Mouse (Mus musculus): ENCODE measurements around the gene Akap3. TPM values are rescaled to one million over a fixed set of nuclear protein-coding genes. Genes with fewer than 3 reads are reported as not detected.
A peak's percentile ranks its signal among the peaks of the same experiment; 100 is the strongest.

The Akap3 gene
- polyA plus RNA-seq (2015; fragmentation: Nextera tagmentation; extraction: Ambion mirVana) = 0.05 and 0.08 TPM in 2 replicates

DNA sequence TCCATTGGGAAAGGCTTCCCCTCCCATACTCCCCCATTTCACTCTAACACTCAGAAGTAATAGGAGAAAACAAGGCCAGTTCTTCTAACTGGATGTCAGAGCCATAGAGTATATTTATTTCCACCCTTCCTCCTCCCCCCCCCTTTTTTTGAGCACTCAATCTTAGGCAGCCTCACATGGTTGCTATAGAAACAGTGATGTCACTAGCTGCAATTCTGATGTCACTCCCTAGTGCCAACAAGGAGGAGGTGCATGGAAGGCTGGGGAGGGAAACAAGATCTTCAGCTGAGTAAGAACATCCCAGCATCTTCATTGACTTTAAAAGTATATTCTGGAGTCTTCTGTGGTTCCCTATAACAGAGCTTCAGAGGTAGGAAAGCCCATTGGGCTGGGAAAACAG is at the start of gene Akap3:
TSS of gene Akap3 (plus strand) at position 218 of the 400 bp plus-strand sequence.
- no peak within 1 kb of the TSS for H3K9ac ChIP-seq
- no peak for ATAC-seq (replicated peaks; ENCODE audit: low FRiP score)
- no peak within 1 kb of the TSS for H3K27ac ChIP-seq
- no peak within 1 kb of the TSS for H3K4me3 ChIP-seq (replicated peaks)
- H3K9me3 ChIP-seq (replicated peaks) = no peaks in the 10 kb centered on the region
- no peaks in the 10 kb centered on the region for H3K36me3 ChIP-seq
- peaks cover 9% of the 10 kb centered on the region for H3K4me1 ChIP-seq
- no peak within 1 kb of the TSS for H3K4me2 ChIP-seq
- peaks cover 11% of the 10 kb centered on the region; the same call in 1 of the 2 replicates for H3K27me3 ChIP-seq

DNA sequence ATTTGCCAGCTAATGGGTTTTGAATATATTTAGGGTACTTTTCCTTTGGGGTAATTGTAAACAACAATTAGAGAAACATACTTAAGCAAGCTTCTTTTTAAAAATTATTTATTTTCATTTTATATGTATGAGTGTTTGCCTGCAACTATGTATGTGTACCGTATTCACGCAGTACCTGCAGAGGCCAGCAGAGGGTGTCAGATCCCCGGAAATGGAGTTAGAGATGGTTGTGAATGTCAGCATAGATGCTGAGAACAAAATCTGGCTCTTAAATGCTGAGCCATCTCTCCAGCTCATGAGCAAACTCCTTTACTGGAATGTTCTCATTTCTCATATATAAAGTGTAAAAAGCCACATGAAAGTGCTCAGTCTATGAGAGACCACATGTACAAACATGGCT is 46.1 kb upstream of the Akap3 start:
- Histone ChIP-seq H3K4me3 (replicated peaks) (no peak overlapping the region), H3K27me3 (no peaks in the 10 kb centered on the region), H3K27ac (no peak overlapping the region), H3K36me3 (no peaks in the 10 kb centered on the region), H3K9ac (no peak overlapping the region), H3K4me1 (no peaks in the 10 kb centered on the region), H3K9me3 (replicated peaks) (no peaks in the 10 kb centered on the region), H3K4me2 (no peak overlapping the region)
- no peak for ATAC-seq (replicated peaks; ENCODE audit: low FRiP score)
- WGBS = 91% methylated on average over 3 of the region's 3 CpGs

- WGBS = 55% methylated on average over 4 of the region's 4 CpGs
- H3K4me3 ChIP-seq (replicated peaks) = 0 out of 2 replicates have a peak overlapping the region, but pooled peaks have one; percentile 14
Measured at GRCm38 (mm10) chr6:126808134-126808533, 44.8 kb upstream of the Akap3 start.

GRCm38 (mm10) chr6:126808561-126808960 is 44.3 kb upstream of the Akap3 start:
- peak overlapping the region; percentile 31; the same call in 1 of the 2 replicates for H3K4me2 ChIP-seq
- H3K4me1 ChIP-seq = no peaks in the 10 kb centered on the region
- 90% methylated on average over 8 of the region's 8 CpGs for WGBS
- H3K9ac ChIP-seq = no peak overlapping the region
- no peaks in the 10 kb centered on the region for H3K36me3 ChIP-seq
- no peaks in the 10 kb centered on the region for H3K9me3 ChIP-seq (replicated peaks)
- H3K27ac ChIP-seq = 0 out of 2 replicates have a peak overlapping the region, but pooled peaks have one; percentile 32
- no peak for ATAC-seq (replicated peaks; ENCODE audit: low FRiP score)
- H3K4me3 ChIP-seq (replicated peaks) = 0 out of 2 replicates have a peak overlapping the region, but pooled peaks have one; percentile 14
- H3K27me3 ChIP-seq = no peaks in the 10 kb centered on the region

More at GRCm38 (mm10) chr6:126808134-126808533, 44.8 kb upstream of the Akap3 start:
- H3K4me1 ChIP-seq = no peaks in the 10 kb centered on the region
- H3K27ac ChIP-seq = 0 out of 2 replicates have a peak overlapping the region, but pooled peaks have one; percentile 32
- H3K9me3 ChIP-seq (replicated peaks) = no peaks in the 10 kb centered on the region
- ATAC-seq (replicated peaks; ENCODE audit: low FRiP score) = peak; percentile 22; the same call in 1 of the 2 replicates
- peak overlapping the region; percentile 31; the same call in 1 of the 2 replicates for H3K4me2 ChIP-seq
- H3K9ac ChIP-seq = no peak overlapping the region
- H3K36me3 ChIP-seq = no peaks in the 10 kb centered on the region
- no peaks in the 10 kb centered on the region for H3K27me3 ChIP-seq

GRCm38 (mm10) chr6:126811481-126811880 is 41.4 kb upstream of the Akap3 start:
- 78% methylated on average over 4 of the region's 4 CpGs for WGBS
- no peak for ATAC-seq (replicated peaks; ENCODE audit: low FRiP score)

DNA sequence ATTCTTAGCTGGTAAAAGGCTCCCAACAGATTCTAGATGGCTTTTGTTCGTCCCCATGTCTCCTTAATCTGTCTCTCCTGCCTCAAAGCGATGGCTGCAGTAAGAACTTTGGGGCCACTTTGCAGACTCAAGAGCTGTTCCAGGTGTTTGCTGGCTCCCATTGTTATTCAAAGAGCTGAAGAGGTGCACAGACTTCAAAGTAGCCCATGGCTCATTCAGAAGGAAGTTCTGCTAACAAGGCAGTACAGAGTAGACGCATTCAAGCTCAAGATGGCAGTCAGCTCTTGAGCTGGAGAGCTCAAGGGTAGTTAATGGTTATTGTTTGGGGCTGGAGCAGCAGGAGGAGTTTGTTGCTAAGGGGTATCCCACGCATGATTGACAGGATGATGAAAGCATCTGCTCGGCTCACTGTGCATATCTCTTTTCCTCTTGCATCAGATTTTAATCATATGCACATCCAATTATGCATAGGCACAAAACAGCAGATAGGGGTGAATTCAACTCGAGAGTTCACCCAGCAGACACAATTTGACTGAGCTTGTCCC is 37.6 kb upstream of the Akap3 start:
- Histone ChIP-seq H3K9me3 (replicated peaks) (no peaks in the 10 kb centered on the region), H3K4me1 (no peaks in the 10 kb centered on the region), H3K9ac (no peak overlapping the region), H3K4me3 (replicated peaks) (no peak overlapping the region), H3K4me2 (no peak overlapping the region), H3K27me3 (no peaks in the 10 kb centered on the region), H3K36me3 (peaks cover 10% of the 10 kb centered on the region), H3K27ac (no peak overlapping the region)
- no peak for ATAC-seq (replicated peaks; ENCODE audit: low FRiP score)
- 65% methylated on average over 6 of the region's 6 CpGs for WGBS

More at GRCm38 (mm10) chr6:126811481-126811880, 41.4 kb upstream of the Akap3 start:
- Histone ChIP-seq H3K4me2 (no peak overlapping the region), H3K4me3 (replicated peaks) (no peak overlapping the region), H3K4me1 (no peaks in the 10 kb centered on the region), H3K27me3 (no peaks in the 10 kb centered on the region), H3K9ac (no peak overlapping the region), H3K27ac (no peak overlapping the region), H3K9me3 (replicated peaks) (no peaks in the 10 kb centered on the region), H3K36me3 (no peaks in the 10 kb centered on the region)

DNA sequence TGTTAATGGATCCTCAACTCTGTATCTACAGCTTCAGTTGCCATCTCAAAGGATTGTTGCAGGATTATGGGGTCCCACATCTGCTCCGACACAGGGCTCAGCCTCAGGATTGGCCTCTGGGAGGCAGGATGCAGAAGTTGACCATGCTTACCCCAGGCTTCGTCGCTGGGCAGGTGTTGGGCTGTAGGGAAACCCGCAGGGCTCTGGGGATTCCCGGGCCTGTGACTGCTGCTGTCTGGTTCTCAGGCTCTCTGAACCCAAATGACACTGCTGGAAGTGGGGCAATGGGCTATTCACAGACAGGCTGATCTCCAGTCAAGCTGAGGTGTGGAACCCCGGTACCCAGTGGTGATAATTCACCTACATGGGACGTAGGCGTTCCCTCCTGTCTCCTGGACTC is 36.6 kb upstream of the Akap3 start:
- Histone ChIP-seq H3K9me3 (replicated peaks) (no peaks in the 10 kb centered on the region), H3K27ac (no peak overlapping the region), H3K4me3 (replicated peaks) (no peak overlapping the region), H3K36me3 (peaks cover 20% of the 10 kb centered on the region), H3K27me3 (no peaks in the 10 kb centered on the region), H3K4me1 (no peaks in the 10 kb centered on the region), H3K4me2 (no peak overlapping the region), H3K9ac (no peak overlapping the region)
- no peak for ATAC-seq (replicated peaks; ENCODE audit: low FRiP score)
- 80% methylated on average over 8 of the region's 8 CpGs for WGBS

DNA sequence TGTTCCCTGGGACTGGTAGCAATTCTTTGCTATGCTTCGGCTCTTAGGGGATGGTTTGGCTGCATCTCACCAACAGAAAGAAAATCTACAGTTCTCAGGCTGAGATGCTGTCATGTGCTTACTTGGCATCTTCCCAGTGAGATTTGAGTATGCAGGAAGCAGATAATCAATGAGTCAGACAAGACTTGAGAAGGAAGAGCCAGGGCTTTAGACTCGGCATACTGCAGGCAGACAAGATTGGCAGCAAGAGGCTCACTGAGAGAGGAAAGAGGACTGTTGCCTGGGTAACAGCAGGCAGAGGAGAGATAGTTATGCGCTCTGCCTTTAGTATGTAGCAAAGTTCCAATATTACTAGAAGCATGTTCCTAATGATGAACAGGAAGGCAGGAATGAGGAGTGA is 29.8 kb upstream of the Akap3 start:
- ATAC-seq (replicated peaks; ENCODE audit: low FRiP score) = no peak
- Histone ChIP-seq H3K9me3 (replicated peaks) (no peaks in the 10 kb centered on the region), H3K27ac (no peak overlapping the region), H3K4me2 (no peak overlapping the region), H3K36me3 (peaks cover 87% of the 10 kb centered on the region), H3K9ac (no peak overlapping the region), H3K4me1 (no peaks in the 10 kb centered on the region), H3K4me3 (replicated peaks) (no peak overlapping the region), H3K27me3 (no peaks in the 10 kb centered on the region)
- WGBS = 91% methylated on average over 3 of the region's 3 CpGs

- Histone ChIP-seq H3K9me3 (replicated peaks) (no peaks in the 10 kb centered on the region), H3K36me3 (peaks cover 98% of the 10 kb centered on the region), H3K27ac (no peak overlapping the region), H3K27me3 (no peaks in the 10 kb centered on the region), H3K4me3 (replicated peaks) (no peak overlapping the region), H3K4me2 (no peak overlapping the region), H3K9ac (no peak overlapping the region), H3K4me1 (no peaks in the 10 kb centered on the region)
- no peak for ATAC-seq (replicated peaks; ENCODE audit: low FRiP score)
- WGBS = 87% methylated on average over 8 of the region's 8 CpGs
Measured at GRCm38 (mm10) chr6:126836628-126837027, 16.3 kb upstream of the Akap3 start.

- Histone ChIP-seq H3K4me1 (peaks cover 15% of the 10 kb centered on the region), H3K9me3 (replicated peaks) (no peaks in the 10 kb centered on the region), H3K4me3 (replicated peaks) (peak within 1 kb of the TSS; percentile 81), H3K4me2 (peak within 1 kb of the TSS; percentile 84), H3K27ac (peak within 1 kb of the TSS; percentile 23; the same call in 1 of the 2 replicates), H3K27me3 (0 out of 2 replicates have a peak, but pooled peaks cover 6% of the 10 kb centered on the region), H3K36me3 (peaks cover 6% of the 10 kb centered on the region), H3K9ac (peak within 1 kb of the TSS; percentile 84)
- peak; percentile 94 for ATAC-seq (replicated peaks; ENCODE audit: low FRiP score)
- WGBS = 7% methylated on average over 46 of the region's 46 CpGs
Measured at GRCm38 (mm10) chr6:126848712-126849704, 3.9 kb upstream of the Akap3 start, which contains the start of gene Ndufa9. TSS of gene Ndufa9 (minus strand) at chr6:126849136.

DNA sequence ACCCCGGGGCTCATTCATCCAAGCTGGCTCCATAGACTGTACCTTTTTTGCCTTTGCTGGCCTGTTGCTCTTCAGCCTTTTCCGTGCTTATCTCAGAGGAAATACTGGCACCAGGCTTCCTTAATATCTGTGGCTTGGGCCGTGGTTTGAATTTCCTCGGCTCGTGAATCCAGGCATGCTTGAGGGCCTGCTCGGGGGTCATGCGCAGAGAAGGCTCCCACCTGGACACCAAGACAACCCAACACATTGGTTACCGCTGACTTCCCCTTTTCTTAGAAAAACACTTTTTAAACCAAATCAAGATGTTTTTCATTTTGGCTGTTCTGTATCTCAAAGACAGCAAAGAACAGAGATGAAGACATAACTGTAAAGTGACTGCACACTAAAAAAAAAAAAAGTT is 24.2 kb downstream of the Akap3 start:
- Histone ChIP-seq H3K36me3 (no peaks in the 10 kb centered on the region), H3K27me3 (0 out of 2 replicates have a peak, but pooled peaks cover 2% of the 10 kb centered on the region), H3K4me2 (no peak overlapping the region), H3K4me1 (no peaks in the 10 kb centered on the region), H3K9me3 (replicated peaks) (no peaks in the 10 kb centered on the region), H3K27ac (no peak overlapping the region), H3K9ac (no peak overlapping the region), H3K4me3 (replicated peaks) (no peak overlapping the region)
- ATAC-seq (replicated peaks; ENCODE audit: low FRiP score) = no peak
- WGBS = 79% methylated on average over 8 of the region's 8 CpGs

GRCm38 (mm10) chr6:126907378-126907777 is 54.5 kb downstream of the Akap3 start:
- Histone ChIP-seq H3K27ac (no peak overlapping the region), H3K36me3 (no peaks in the 10 kb centered on the region), H3K4me2 (no peak overlapping the region), H3K4me1 (no peaks in the 10 kb centered on the region), H3K9ac (no peak overlapping the region), H3K4me3 (replicated peaks) (no peak overlapping the region), H3K27me3 (no peaks in the 10 kb centered on the region), H3K9me3 (replicated peaks) (no peaks in the 10 kb centered on the region)
- ATAC-seq (replicated peaks; ENCODE audit: low FRiP score) = no peak
- 82% methylated on average over 4 of the region's 5 CpGs for WGBS

Data from kidney, embryonic 15.5 days (tissue).